Mouse (Mus musculus): ENCODE measurements around the gene Mrps22.

Mrps22 gene

GRCm38 (mm10) chr9:98601156-98601836 is at the start of gene Mrps22:
TSS of gene Mrps22 (minus strand) at chr9:98601660.
- DNase-seq, result peak; percentile 81

DNA sequence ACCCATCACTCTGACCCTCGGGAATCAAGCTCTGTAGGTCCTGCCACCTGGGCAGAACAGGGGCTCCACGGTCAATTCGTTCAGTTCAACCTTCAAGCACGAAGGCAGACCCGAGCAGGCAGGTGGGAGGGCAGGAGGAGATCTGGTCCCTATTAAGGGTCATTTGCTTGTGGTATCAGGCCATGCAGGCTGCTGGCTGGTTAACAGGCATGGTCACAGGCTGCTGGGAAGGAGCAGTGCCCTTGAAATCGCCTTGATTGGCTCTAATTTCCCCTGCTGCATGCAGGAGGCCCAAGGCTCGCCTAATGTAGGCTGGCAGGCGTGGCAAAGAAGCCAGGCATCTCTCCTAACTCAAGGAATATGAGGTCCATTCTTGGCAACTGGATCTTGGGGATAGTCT is 49.1 kb upstream of the Mrps22 start:
- DNase-seq, result no peak

- no peak for DNase-seq
These were observed 46.0 kb upstream of the Mrps22 start for GRCm38 (mm10) chr9:98647418-98647817.

DNA sequence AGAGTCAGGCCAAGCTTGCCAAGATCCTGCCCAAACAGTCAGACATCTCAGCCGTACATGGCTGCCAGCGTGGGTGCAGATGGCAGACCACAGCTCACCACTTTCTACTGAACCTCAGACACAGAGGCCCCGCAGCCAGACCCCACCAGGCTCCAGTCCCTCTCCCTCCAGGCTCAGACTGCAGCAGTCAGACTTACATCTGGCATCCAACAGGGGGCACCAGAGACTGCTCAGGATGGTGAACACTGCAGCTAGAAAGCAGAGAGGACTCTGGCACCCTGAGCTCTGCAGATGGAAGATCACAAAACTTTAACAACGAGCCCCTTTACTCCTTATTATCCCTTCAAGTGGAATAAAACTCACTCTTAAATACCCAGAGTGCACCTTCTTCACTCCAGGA is 44.3 kb upstream of the Mrps22 start:
- peak; percentile 40 for DNase-seq

DNA sequence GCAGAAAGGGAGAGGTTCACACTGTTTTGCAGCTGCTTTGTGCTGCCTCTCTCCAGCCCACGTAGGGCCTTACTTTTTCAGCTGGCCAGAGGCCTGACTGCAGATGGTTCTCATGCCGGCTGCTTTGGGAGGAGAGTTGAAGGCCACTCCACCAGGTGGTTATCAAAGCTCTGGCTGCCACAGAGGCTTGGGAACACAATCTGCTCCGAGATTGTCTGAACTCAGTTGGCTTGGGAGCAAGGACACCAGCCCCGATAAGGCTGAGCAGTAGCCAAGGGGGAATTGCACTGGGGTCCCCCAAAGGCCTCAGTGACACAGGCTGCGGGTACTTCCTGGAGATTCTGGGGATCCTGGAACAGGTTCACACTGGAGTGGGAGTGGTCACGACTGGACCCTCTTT is 40.7 kb upstream of the Mrps22 start:
- DNase-seq, result no peak

DNA sequence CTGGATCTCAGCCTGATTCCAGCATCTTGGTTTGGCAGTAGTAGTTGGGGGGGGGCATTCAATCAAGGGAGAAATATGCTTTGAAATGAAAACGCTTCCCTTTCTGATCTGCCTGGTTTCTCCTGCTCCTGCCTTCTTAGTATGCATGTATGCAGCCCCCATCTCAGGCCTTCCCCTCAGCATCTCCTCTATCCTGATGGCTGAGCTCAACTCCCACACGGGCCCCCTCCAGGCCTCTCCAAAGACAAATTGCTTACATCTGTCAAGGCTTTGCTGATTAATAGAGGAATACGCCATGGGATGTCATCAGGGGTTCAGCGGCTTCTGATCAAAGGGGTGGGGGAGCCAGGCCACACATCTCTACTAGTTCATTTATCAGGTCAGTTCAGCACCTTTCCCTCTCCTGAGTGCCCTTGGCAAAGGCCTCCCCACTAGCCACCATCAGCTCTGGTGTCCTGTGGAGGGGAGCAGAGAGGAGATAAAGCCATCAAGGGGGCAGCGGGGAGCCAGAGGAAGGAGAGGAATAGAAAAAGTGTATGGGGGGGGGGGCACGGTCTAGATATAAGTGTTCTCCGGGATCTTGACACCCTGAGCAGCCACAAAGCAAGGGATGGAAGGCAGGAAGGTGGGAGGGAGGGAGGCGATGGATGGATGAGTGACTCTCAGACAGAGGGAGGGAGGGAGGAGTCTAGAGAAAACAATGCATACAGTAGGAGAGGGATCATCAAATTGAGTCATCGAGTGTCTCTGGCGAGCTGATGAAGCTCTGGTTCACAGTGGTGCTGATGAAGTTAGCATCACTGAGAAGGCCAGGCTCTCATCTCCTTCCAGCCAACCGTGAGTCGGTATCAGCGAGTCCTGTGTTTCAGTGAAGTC is 32.1 kb upstream of the Mrps22 start:
- no peak for DNase-seq

DNA sequence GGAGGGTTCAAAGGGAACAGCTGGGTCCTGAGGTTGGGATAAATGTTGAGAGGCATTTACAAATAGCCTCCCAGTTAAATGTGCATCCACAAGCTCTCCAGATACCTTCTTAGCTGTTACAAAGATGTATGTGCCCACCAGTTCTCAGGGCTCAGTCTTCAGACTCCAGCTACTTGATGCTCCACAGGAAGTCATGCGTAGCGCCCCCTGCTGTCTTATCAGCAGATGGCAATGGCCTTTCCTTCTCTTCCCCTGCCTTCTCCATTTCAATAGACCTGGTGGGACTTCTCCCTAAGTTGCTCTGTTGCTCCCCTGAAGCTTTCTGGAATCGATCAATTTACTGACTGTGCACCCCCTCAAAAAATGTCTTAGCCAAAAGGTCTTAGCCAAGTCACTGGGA is 27.0 kb upstream of the Mrps22 start:
- DNase-seq, result no peak

DNA sequence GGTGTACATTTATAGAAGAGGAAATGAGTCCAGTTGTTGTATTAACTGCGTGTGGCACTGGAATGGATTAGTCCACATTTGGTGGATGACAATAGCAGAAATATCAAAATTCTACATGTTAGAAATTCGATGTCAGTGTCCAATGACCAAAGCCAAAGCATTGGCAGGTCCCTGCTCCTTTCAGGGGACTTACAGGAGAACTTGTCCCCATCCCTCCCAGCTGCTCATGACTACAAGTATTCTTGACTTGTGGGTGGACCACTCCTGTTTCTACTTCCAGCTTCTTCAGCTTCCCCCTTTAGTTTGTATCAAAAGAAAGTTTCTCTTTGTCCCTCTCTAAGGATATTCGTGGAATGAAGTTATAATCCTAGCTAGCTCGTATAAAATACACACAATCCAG is 3.4 kb upstream of the Mrps22 start:
- DNase-seq, result no peak

GRCm38 (mm10) chr9:98601837-98602359 is 438 bp upstream of the Mrps22 start:
- DNase-seq, result no peak

DNA sequence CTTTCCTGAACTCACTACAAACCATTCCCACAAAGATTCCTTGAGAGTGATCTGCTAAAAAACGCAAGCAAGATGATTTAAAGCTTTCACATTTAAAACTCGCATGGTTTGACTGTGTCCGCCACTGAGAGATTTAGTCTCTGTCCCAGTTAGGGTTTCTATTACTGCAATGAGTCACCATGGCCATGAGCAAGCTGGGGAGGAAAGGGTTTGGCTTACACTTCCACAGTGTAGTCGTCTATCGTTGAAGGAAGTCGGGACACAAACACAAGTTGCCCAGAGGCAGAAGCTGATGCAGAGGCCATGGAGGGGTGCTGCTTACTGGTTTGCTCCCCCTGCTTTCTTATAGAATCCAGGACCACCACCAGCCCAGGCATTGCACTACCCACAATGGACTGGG is 1.4 kb downstream of the Mrps22 start:
- DNase-seq, result no peak

- DNase-seq, result no peak
These were observed 17.6 kb downstream of the Mrps22 start for GRCm38 (mm10) chr9:98583852-98584251.

DNA sequence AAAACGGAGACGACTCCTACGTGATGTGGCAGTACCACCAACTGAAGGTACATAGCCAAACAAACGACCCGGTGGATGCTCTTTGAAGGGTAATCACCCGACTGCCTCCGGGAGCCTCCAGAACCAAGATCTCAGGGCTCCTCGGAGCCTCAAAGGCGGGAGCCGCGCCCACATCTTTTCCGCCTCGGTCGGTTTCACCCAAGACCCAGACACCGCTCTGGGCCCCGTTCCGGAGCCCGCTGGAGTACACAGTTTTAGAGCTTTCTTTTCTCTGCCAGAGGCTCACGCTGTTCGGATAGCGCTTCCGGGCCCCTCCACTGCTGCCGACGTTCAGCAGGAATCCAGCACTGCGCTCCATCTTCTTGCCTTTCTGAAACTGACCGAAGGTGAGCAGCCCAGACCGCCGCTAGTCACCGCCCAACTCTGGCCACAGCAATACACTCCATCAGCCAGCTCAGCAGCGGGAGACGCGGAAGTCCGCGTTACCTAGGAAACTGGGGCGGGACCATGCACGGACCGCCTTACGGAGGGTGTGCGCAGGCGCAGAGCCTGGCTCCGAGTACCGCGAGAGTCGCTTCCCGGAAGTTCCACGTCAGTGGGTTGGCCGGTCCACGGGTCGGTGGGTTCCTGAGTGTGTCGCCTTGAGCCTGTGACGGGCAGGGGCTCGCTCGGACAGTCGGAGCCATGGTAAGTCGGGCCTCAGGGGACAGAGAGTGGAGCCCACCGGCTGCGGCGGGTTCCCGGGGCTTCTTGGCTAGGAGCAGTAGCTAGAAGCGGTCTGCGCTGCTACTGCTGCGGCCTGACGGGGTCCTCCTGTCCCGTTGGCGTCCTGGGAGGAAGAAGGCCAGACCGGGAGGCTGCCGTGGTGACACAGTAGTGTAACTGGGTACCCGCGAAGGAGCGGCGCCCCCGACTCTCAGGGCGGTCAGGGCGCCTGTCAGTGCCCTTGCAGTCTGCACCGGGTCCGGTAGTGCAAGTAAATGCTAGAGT is 38.0 kb downstream of the Mrps22 start, which contains the start of gene Copb2:
Gene Copb2, plus strand, starts transcription at position 585 of the 990 bp plus-strand sequence.
- DNase-seq, result peak; percentile 97

DNA sequence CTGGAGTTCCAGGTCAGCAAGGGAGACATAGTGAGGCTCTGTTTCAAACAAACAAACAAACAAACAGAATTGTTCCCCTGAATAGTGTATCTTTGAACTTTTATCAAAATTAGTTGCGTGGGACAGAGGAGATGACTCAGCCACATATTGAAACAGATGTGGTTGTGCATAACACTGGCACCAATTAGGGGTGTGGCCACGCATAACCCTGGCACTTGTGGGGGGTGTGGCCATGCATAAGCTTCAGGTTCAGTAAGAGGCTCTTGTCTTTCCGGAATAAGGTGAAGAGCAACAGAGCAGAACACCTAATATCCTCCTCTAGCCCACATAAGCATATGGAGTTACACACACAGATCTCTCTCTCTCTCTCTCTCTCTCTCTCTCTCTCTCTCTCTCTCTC is 57.4 kb downstream of the Mrps22 start:
- DNase-seq, result no peak

Data from layer of hippocampus, adult 9-11 months (tissue).